Mouse (Mus musculus) ES-Bruce4 (cell line): ENCODE results near the gene Aff4. TPM values are rescaled to one million over a fixed set of nuclear protein-coding genes. Genes with fewer than 3 reads are reported as not detected.

Source experiments
- H3K27ac ChIP-seq: 2 replicates; pipeline ENCODE4 v1.5.1; 2012; ENCODE audit warnings: low read length, inconsistent platforms; ENCODE audit not compliant: insufficient read depth
- H3K27me3 ChIP-seq: 2 replicates; pipeline ENCODE4 v1.6.1; 2012; ENCODE audit warnings: mild to moderate bottlenecking, low read length, inconsistent platforms; ENCODE audit not compliant: control insufficient read depth, poor library complexity, insufficient read depth, severe bottlenecking
- H3K36me3 ChIP-seq: 2 replicates; pipeline ENCODE4 v1.6.1; 2012; ENCODE audit warnings: inconsistent platforms, mild to moderate bottlenecking, low read length, moderate library complexity; ENCODE audit not compliant: control insufficient read depth, poor library complexity, insufficient read depth, severe bottlenecking
- H3K4me1 ChIP-seq: one replicate; pipeline ENCODE4 v1.8.1; 2011; ENCODE audit warnings: low read length; ENCODE audit not compliant: control insufficient read depth, insufficient read depth
- H3K4me3 ChIP-seq: 2 replicates; pipeline ENCODE4 v1.5.1; 2011; ENCODE audit warnings: low read depth, mild to moderate bottlenecking, low read length
- H3K9ac ChIP-seq: 2 replicates; pipeline ENCODE4 v1.6.1; 2012; ENCODE audit warnings: low read depth, mild to moderate bottlenecking, inconsistent platforms; ENCODE audit not compliant: poor library complexity, severe bottlenecking
- H3K9me3 ChIP-seq: replicated peaks from 2 replicates; pipeline ENCODE4 v1.6.1; 2012; ENCODE audit warnings: mild to moderate bottlenecking, low read length, inconsistent platforms; ENCODE audit not compliant: control insufficient read depth, poor library complexity, insufficient read depth, severe bottlenecking
- CTCF ChIP-seq: IDR thresholded peaks from one replicate; pipeline ENCODE4 v1.8.1; 2011; ENCODE audit warnings: low read depth, low read length
- EP300 ChIP-seq: IDR thresholded peaks from 2 replicates; pipeline ENCODE4 v1.6.1; 2011; ENCODE audit warnings: low read depth, low read length; ENCODE audit not compliant: insufficient read depth
- POLR2A ChIP-seq: IDR thresholded peaks from one replicate; pipeline ENCODE4 v1.8.1; 2011; ENCODE audit warnings: low read length; ENCODE audit not compliant: insufficient read depth
- polyA plus RNA-seq: library from polyadenylated mRNA; stranded (reverse); fragments of >200 nt; gene quantifications from 2 replicates; pipeline ENCODE4 v1.2.4, GENCODE M21; 2011; ENCODE audit warnings: low read depth; ENCODE audit not compliant: missing spikeins, insufficient read depth, insufficient read length

Gene Aff4
- polyA plus RNA-seq, 1 experiment = 314 TPM

DNA sequence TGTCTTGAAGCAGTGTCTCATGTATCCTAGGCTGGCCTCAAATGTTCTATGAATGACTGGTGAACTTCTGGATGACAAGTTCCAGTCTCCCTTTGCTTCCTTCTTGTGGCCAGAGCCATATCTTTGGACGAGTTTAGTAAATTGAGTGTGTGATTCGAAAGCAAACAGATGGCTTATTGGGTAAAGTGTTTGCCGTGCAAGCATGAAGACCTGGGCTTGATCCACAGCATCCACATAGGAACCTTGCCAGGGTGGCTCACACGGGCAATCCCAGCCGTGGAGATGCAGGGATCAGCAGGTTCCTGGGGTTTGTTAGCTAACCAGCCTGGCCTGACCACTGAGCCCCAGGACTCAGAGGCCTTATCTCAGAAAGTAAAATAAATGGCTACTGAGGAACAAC lies 102.4 kb downstream of the Aff4 start:
- TF ChIP-seq CTCF = no peak
- no peaks in the 10 kb centered on the region for H3K27me3 ChIP-seq
- no peak overlapping the region for H3K27ac ChIP-seq
- H3K4me3 ChIP-seq = no peak overlapping the region
- no peaks in the 10 kb centered on the region for H3K36me3 ChIP-seq
- no peaks in the 10 kb centered on the region for H3K9me3 ChIP-seq
- no peak overlapping the region for H3K9ac ChIP-seq
- no peaks in the 10 kb centered on the region for H3K4me1 ChIP-seq

DNA sequence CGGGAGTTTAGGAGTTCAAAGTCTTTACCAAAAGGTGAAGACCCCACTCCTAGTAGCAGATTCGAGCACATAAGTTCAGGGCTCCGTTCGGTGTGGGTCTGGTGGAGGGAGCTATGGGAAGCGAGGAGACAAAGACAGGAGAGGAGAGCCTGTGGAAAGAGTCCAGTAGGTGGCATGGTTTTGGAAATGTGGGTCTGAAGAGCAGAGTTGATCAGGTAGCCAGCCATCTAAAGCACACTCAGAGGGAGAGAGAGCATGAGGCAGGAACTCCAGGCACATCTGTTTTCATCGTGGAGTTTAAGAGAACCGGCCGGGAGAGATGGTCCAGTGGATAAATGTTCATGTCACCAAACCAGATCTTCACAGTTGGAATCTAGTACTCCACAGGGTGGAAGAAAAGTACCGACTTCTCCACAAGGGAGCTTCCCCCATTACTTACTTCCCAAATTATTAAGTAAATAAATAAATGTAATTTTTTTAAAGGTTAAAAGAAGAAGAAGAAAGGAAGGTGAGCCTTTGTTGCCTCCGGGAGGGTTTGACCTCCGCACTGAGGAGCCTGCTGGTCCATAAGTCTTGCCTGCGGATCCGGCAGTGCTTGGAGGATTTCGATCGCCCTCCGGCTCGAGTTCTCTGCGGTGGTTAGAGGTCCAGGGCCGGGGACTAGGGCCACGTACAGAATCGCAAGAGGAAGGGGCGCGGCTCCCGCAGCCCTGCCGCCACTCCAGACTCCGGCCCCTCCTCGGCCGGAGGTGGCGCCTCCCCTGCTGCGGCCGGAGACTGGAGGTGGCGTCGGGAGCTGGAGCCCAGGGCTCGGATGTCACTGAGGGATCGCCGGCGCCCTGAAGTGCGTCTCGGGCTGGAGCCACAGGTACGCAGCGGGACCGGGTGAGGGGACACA lies 106.1 kb downstream of the Aff4 start, which contains the start of the genes Gm10447 and Shroom1:
Gm10447 (minus strand) TSS at position 637 of the 898 bp plus-strand sequence.
Shroom1 (plus strand) TSS at position 732 of the 898 bp plus-strand sequence.
- H3K27me3 ChIP-seq = no peaks in the 10 kb centered on the region
- no peak for TF ChIP-seq POLR2A
- peak; percentile 11 for TF ChIP-seq CTCF
- TF ChIP-seq EP300 = no peak
- peak within 1 kb of the TSS; percentile 41 for H3K9ac ChIP-seq
- H3K4me1 ChIP-seq = no peaks in the 10 kb centered on the region
- no peaks in the 10 kb centered on the region for H3K9me3 ChIP-seq
- no peaks in the 10 kb centered on the region for H3K36me3 ChIP-seq
- H3K4me3 ChIP-seq = peak within 1 kb of the TSS; percentile 66
- H3K27ac ChIP-seq = no peak within 1 kb of the TSS

DNA sequence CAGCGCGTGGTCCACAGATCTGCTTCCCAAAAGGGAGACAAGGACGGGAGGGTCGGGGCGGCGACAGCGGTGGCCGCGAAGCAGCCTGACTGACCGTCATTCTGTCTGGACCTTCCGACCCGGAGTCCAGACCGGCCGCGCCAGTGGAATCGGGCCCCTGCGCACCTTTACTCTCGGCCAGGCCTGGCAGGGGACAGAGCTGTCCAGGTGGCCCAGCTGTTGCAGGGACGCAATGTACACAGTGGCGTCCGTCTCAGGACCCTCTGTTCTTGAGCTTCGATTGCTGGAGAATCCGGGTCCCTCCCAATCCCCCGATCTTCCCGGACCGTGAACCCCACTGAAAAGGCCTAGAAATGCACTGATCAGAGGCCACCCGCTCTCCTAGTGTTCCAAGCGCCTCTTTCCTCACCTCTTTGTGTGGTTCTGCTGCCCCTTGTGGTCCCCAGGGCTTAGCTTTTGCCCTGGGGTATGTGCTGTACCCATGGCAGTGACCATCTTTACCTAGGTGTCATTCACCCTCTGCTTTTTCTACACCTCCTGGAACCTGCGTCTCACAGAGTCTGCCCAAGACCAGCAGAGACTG lies 106.8 kb downstream of the Aff4 start:
- no peaks in the 10 kb centered on the region for H3K9me3 ChIP-seq

DNA sequence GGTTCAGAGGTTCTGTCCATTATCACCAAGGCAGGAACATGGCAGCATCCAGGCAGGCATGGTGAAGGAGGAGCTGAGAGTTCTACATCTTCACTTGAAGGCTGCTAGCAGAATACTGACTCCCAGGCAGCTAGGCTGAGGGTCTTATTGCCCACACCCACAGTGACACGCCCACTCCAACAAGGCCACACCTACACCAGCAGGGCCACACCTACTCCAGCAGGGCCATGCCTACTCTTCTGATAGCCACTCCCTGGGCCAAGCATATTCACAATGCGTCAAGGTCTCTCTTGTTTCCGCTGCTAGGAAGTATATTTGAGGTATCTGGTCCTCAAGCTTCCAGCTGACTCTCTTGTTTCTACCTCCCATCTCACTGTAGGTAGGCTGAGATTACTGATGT lies 108.4 kb downstream of the Aff4 start:
- H3K4me3 ChIP-seq = no peak overlapping the region
- no peaks in the 10 kb centered on the region for H3K4me1 ChIP-seq
- no peaks in the 10 kb centered on the region for H3K36me3 ChIP-seq
- no peak overlapping the region for H3K9ac ChIP-seq
- no peaks in the 10 kb centered on the region for H3K9me3 ChIP-seq
- no peak overlapping the region for H3K27ac ChIP-seq
- TF ChIP-seq EP300 = no peak
- no peak for TF ChIP-seq POLR2A
- no peak for TF ChIP-seq CTCF
- peaks cover 2% of the 10 kb centered on the region; the same call in 1 of the 2 replicates for H3K27me3 ChIP-seq

More for the DNA sequence above, 106.8 kb downstream of the Aff4 start:
- Histone ChIP-seq H3K27ac (no peak overlapping the region), H3K4me3 (peak overlapping the region; percentile 66), H3K27me3 (no peaks in the 10 kb centered on the region; the same call in 1 of the 2 replicates), H3K9ac (peak overlapping the region; percentile 41), H3K4me1 (no peaks in the 10 kb centered on the region), H3K36me3 (no peaks in the 10 kb centered on the region)
- TF ChIP-seq CTCF = peak; percentile 0
- no peak for TF ChIP-seq POLR2A
- no peak for TF ChIP-seq EP300

DNA sequence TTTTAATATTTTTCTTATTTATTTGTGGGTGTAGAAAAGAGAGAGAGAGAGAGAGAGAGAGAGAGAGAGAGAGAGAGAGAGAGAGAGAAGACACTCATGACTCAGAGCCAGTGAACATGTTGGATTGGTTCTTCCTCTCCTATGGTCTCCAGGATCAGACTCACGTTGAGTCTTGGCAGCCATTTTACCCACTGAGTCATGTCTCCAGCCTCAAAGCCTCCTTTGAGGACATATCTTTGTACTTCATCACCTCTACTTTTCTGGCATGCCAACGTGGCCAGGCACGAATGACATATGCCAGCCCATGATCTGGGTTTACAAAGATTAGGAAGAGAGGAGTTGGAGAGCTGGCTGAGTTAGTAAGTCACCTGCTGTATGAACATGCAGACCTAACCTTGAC lies 109.6 kb downstream of the Aff4 start:
- Histone ChIP-seq H3K27ac (no peak overlapping the region), H3K9me3 (no peaks in the 10 kb centered on the region), H3K36me3 (no peaks in the 10 kb centered on the region), H3K4me3 (no peak overlapping the region), H3K4me1 (no peaks in the 10 kb centered on the region), H3K9ac (no peak overlapping the region), H3K27me3 (peaks cover 4% of the 10 kb centered on the region)
- TF ChIP-seq EP300 (no peak), POLR2A (no peak)

DNA sequence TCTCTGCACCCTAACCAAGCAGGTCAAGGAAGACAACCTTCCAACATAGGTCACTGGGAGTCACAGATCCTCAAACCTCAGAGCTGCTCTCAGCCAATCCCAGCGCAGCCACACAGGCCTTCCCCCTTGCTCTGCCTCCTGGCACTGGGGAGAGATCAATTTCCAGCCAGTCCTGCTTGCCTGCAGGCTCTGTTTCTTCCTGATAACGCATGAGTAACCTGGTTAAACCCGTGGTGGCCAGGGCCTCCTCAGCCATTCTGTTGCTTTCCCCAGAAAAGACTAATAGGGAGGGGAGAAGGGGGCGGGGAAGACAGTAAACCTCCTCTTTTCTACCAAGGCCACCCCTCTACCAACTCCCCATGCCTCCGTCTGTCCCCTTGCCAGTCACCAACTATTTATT lies 111.1 kb downstream of the Aff4 start:
- no peak overlapping the region for H3K4me3 ChIP-seq
- H3K9me3 ChIP-seq = no peaks in the 10 kb centered on the region
- peaks cover 4% of the 10 kb centered on the region for H3K27me3 ChIP-seq
- no peaks in the 10 kb centered on the region for H3K36me3 ChIP-seq
- H3K27ac ChIP-seq = no peak overlapping the region
- no peaks in the 10 kb centered on the region for H3K4me1 ChIP-seq
- H3K9ac ChIP-seq = no peak overlapping the region
- no peak for TF ChIP-seq EP300
